Mouse (Mus musculus): ENCODE data around the gene Ifnar2. TPM values are rescaled to one million over a fixed set of nuclear protein-coding genes. Genes with fewer than 3 reads are reported as not detected.
A peak's percentile ranks its signal among the peaks of the same experiment; 100 is the strongest.

The Ifnar2 gene
- 51.2 and 56.5 TPM in 2 replicates for polyA plus RNA-seq (2015; fragmentation: Nextera tagmentation; extraction: Ambion mirVana)

DNA sequence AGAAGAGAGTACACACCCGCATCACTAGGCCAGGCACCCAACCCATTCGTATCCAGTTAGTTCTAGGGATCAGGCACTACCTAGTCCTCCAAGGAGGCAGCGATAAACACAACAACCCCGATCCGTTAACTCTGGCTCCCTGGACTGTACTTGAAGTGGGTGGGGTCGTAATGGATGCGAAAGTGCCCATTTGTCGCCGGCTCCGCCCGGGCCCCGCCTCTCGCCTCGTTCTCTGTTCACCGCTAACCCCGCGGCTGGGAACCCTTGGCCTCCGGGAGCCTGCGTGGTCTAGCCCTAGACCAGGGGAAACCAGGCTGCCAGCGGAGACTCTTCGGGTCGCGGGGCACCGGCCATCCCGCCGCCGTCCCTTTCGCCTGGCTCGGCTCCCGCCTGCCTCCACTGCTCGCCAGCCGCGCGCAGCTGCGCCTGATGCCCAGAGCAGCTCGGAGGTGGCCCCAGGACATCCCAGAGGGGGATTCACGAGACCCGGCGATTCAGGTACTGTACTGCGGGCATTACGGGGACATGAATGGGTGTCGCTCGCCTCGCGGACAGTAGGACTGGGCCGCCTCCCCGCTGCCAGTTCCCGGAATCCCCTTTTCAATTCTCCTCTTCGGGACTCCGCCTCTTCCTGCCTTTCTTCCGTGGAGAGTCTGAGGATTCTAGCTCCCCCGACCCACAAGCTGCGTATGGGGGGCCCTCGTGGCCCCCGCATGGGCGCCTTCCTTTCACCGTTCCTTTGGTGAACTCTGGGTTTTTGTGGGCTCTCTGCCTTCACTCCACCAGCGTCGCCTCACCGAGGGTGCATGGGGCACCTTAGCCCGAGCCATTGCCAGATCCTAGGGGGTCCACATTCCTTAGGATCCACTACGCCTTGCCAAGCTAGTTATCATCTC is at the start of gene Ifnar2:
Gene Ifnar2, plus strand, starts transcription at position 207 of the 896 bp plus-strand sequence.
- Histone ChIP-seq H3K4me2 (peak within 1 kb of the TSS; percentile 79), H3K9me3 (peaks cover 4% of the 10 kb centered on the region; the same call in 1 of the 2 replicates), H3K4me3 (peak within 1 kb of the TSS; percentile 89), H3K36me3 (peaks cover 13% of the 10 kb centered on the region), H3K9ac (peak within 1 kb of the TSS; percentile 95), H3K27ac (replicated peaks) (peak within 1 kb of the TSS; percentile 98), H3K27me3 (replicated peaks) (no peaks in the 10 kb centered on the region), H3K4me1 (peaks cover 31% of the 10 kb centered on the region)
- WGBS: under 1% methylated on average over 62 of the region's 62 CpGs
- peak; percentile 82 for ATAC-seq (ENCODE audit: extremely low read depth, insufficient number of reproducible peaks, low FRiP score, low TSS enrichment)

DNA sequence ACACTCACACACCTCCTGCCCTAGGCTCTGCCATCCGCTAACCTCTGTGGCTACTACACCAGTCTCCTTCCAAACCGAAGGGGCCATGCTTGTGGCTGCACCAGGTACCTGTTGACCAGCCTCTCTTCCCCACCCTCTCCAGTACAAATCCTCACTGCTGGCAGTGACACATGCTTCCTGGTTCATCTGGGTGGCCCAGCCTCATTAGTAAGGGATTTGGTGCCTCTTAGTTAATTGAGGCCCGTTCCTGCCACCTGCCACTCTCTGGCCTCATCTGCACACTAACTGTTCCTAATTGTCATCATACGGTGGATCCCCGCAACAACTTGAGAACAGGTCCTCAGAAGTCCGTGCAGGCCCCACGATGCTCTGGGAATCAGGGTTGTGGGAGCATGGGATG is 45.0 kb upstream of the Ifnar2 start:
- no peak overlapping the region for H3K9ac ChIP-seq

DNA sequence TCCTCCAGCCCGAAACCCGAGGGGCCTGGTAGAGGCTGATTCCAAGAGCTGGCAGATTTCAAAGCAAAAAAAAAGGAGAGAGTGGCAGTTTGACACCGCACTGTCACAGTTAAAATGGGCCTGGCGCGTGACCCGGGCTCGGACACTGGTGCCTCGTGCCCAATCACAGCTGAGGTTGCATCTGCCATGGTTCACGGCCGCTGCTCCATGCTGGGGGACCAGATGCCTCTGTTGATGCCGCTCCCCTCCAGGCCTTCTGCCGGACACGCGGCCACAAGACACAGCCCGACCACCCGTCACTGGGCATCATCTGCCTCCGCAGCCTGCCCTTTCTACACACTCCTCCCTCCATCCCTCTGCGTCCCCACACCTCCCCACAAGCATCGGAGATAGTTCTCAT is 43.7 kb upstream of the Ifnar2 start:
- 75% methylated on average over 19 of the region's 19 CpGs for WGBS

More for the DNA sequence above, 45.0 kb upstream of the Ifnar2 start:
- ATAC-seq (ENCODE audit: extremely low read depth, insufficient number of reproducible peaks, low FRiP score, low TSS enrichment): no peak
- H3K9me3 ChIP-seq: no peaks in the 10 kb centered on the region
- WGBS: 77% methylated on average over 7 of the region's 7 CpGs
- H3K27ac ChIP-seq (replicated peaks): no peak overlapping the region
- peaks cover 45% of the 10 kb centered on the region for H3K27me3 ChIP-seq (replicated peaks)
- H3K4me2 ChIP-seq: no peak overlapping the region
- H3K36me3 ChIP-seq: no peaks in the 10 kb centered on the region
- H3K4me3 ChIP-seq: no peak overlapping the region
- H3K4me1 ChIP-seq: no peaks in the 10 kb centered on the region

DNA sequence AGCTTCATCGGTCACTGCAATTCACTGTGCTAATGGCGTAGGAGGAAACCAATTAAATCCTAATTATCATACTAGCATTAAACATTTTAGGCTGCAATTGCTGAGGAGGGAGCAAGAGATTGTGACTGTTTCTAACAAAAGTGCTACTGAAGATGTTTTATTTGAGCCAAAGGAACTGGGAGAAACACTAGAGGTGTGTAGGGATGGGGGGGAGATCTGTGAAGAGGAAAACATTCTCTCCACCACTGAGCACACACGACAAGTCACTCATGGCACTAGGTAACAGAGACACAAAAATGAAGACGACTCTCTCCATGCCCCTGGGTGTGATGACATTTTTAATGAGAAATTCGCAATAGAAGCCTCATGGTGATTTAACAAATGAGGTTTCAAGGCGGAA is 42.1 kb upstream of the Ifnar2 start:
- ATAC-seq (ENCODE audit: extremely low read depth, insufficient number of reproducible peaks, low FRiP score, low TSS enrichment): no peak
- WGBS: 70% methylated on average over 6 of the region's 6 CpGs
- no peak overlapping the region for H3K9ac ChIP-seq
- H3K27me3 ChIP-seq (replicated peaks): peaks cover 61% of the 10 kb centered on the region
- H3K9me3 ChIP-seq: no peaks in the 10 kb centered on the region
- no peaks in the 10 kb centered on the region for H3K4me1 ChIP-seq
- no peak overlapping the region for H3K27ac ChIP-seq (replicated peaks)
- no peak overlapping the region for H3K4me3 ChIP-seq
- no peaks in the 10 kb centered on the region for H3K36me3 ChIP-seq
- H3K4me2 ChIP-seq: no peak overlapping the region

More for the DNA sequence above, 43.7 kb upstream of the Ifnar2 start:
- ATAC-seq (ENCODE audit: extremely low read depth, insufficient number of reproducible peaks, low FRiP score, low TSS enrichment): no peak
- Histone ChIP-seq H3K27me3 (replicated peaks) (peaks cover 49% of the 10 kb centered on the region), H3K4me1 (no peaks in the 10 kb centered on the region), H3K4me2 (no peak overlapping the region), H3K36me3 (no peaks in the 10 kb centered on the region), H3K9ac (no peak overlapping the region), H3K27ac (replicated peaks) (no peak overlapping the region), H3K9me3 (no peaks in the 10 kb centered on the region), H3K4me3 (no peak overlapping the region)

DNA sequence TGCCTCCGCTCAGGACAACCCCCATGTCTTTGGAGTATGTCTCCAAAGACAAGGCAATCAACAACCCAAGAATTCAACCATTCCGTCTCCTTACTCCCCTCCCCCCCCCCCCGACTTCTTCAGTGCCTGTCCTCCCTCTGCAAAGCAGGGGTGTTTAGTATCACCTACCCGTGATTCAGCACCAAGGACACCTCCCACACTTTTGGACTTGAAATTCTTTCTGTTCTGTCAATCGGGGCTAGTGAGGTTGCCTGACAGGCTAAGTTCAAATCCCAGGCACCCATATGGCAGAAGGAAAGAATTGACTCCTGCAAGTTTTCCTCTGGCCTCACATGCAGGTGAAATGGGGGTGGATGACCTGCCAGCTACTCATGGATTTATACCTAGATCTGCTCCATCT is 41.4 kb upstream of the Ifnar2 start:
- Histone ChIP-seq H3K27ac (replicated peaks) (no peak overlapping the region), H3K4me1 (no peaks in the 10 kb centered on the region), H3K9ac (no peak overlapping the region), H3K36me3 (no peaks in the 10 kb centered on the region), H3K27me3 (replicated peaks) (peaks cover 62% of the 10 kb centered on the region), H3K4me2 (no peak overlapping the region), H3K9me3 (no peaks in the 10 kb centered on the region), H3K4me3 (no peak overlapping the region)
- WGBS: 25% methylated on average over 5 of the region's 5 CpGs
- no peak for ATAC-seq (ENCODE audit: extremely low read depth, insufficient number of reproducible peaks, low FRiP score, low TSS enrichment)

DNA sequence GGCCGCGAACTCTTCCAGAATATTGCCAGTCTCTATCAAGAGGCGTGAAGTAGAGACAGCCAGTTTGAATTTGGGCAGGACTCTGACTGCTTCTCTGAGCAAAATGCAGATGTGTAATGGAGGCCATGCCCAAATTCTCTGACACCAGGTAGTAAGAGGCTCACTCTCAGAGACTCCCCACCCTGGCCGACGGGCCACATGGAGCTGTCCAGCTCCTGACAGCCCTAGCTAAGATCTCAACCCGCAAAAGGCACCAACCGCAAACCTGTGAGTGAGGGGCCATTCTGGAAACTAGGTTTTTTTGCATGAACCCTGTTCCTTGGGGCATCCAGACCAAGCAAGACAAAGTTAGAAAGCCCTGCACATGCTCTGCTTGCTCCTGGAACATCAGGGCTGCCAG is 39.7 kb upstream of the Ifnar2 start:
- Histone ChIP-seq H3K9ac (no peak overlapping the region), H3K27ac (replicated peaks) (no peak overlapping the region), H3K9me3 (no peaks in the 10 kb centered on the region), H3K4me1 (no peaks in the 10 kb centered on the region), H3K27me3 (replicated peaks) (peaks cover 47% of the 10 kb centered on the region), H3K4me3 (no peak overlapping the region), H3K36me3 (no peaks in the 10 kb centered on the region), H3K4me2 (no peak overlapping the region)
- no peak for ATAC-seq (ENCODE audit: extremely low read depth, insufficient number of reproducible peaks, low FRiP score, low TSS enrichment)
- 40% methylated on average over 7 of the region's 7 CpGs for WGBS

DNA sequence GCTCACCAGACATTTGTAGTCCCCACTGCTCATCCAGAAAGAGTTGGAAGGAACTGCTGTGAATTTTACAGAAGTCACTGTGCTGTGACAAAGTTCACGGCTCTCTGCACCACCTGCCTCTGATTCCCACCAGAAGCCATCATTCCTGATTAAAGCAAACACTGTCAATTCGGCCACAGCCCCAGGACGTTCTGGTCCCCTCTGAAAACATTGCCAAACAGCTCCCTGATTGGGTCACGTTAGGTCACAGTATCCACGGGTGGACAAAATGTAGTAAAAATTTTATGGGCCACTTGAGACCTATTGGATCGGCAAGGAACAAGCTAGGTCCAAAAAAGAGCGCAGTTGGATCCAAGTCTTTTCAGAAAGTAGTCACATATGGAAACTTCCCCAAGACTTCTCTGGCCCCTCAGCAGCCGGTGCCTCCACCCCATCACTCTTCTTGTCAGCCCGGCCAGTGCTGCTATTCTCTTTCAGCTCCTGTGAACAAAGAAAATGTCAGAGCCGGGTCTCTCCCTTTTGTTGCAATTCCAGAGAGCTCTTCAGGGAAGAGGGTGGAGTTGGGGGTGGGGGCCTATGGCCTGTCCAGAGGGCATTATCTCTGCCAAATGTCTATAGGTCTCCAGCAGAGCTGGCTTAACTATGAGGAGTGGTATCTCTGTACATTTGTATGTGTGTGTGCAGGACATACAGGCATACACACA is 38.2 kb upstream of the Ifnar2 start:
- Histone ChIP-seq H3K9me3 (no peaks in the 10 kb centered on the region), H3K4me2 (no peak overlapping the region), H3K36me3 (no peaks in the 10 kb centered on the region), H3K9ac (no peak overlapping the region), H3K4me3 (no peak overlapping the region), H3K27me3 (replicated peaks) (peaks cover 38% of the 10 kb centered on the region), H3K27ac (replicated peaks) (no peak overlapping the region), H3K4me1 (no peaks in the 10 kb centered on the region)
- no peak for ATAC-seq (ENCODE audit: extremely low read depth, insufficient number of reproducible peaks, low FRiP score, low TSS enrichment)
- whole genome bisulfite sequencing: 48% methylated on average over 10 of the region's 10 CpGs

DNA sequence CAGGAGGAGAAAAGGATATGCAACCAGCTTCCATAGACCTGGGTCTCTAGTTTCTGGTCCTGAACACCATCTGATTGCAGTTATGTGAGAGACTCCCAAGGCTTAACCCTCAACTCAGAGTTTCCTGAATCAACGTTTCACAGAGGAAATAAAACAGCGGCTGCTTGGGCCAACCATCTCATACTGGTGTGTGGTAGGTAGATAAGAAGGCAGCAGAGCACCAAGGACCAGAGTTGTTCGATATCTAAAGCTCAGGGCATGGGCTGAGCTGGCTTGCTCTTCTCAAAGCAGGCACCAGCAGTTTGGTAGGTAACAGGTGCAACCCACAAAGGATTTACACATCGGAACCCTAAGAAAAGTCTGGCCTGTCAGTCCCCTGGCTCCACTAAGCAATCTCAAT is 35.8 kb upstream of the Ifnar2 start:
- ATAC-seq (ENCODE audit: extremely low read depth, insufficient number of reproducible peaks, low FRiP score, low TSS enrichment): no peak
- no peaks in the 10 kb centered on the region for H3K9me3 ChIP-seq
- 61% methylated on average over 4 of the region's 4 CpGs for WGBS
- no peak overlapping the region for H3K9ac ChIP-seq
- H3K4me1 ChIP-seq: no peaks in the 10 kb centered on the region
- no peak overlapping the region for H3K27ac ChIP-seq (replicated peaks)
- no peaks in the 10 kb centered on the region for H3K36me3 ChIP-seq
- no peak overlapping the region for H3K4me2 ChIP-seq
- H3K4me3 ChIP-seq: no peak overlapping the region
- H3K27me3 ChIP-seq (replicated peaks): peaks cover 32% of the 10 kb centered on the region

DNA sequence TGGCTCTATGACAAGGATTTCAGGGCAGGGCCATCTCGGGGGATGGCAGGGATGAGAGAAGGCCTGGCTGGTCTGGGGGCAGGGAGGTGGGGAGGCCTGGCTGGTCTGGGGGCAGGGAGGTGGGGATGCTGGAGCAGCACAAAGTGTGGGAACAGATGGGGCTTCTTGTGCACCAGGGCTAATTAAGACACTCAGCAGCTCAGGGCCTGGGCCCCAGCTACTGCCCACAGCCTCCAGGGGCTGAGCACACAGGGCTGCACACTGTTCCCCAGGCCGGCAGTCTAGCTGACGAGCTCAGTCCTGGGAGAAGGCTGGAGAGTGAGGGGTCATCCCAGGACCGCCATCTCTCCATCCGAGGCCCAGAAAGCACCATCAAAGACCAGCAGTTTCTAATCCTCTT is 35.1 kb upstream of the Ifnar2 start:
- ATAC-seq (ENCODE audit: extremely low read depth, insufficient number of reproducible peaks, low FRiP score, low TSS enrichment): 0 out of 2 replicates have a peak, but pooled peaks have one; percentile 46
- Histone ChIP-seq H3K4me3 (no peak overlapping the region), H3K27me3 (replicated peaks) (peaks cover 32% of the 10 kb centered on the region), H3K9ac (no peak overlapping the region), H3K4me1 (no peaks in the 10 kb centered on the region), H3K27ac (replicated peaks) (no peak overlapping the region), H3K36me3 (no peaks in the 10 kb centered on the region), H3K9me3 (no peaks in the 10 kb centered on the region), H3K4me2 (no peak overlapping the region)
- WGBS: 65% methylated on average over 5 of the region's 5 CpGs

DNA sequence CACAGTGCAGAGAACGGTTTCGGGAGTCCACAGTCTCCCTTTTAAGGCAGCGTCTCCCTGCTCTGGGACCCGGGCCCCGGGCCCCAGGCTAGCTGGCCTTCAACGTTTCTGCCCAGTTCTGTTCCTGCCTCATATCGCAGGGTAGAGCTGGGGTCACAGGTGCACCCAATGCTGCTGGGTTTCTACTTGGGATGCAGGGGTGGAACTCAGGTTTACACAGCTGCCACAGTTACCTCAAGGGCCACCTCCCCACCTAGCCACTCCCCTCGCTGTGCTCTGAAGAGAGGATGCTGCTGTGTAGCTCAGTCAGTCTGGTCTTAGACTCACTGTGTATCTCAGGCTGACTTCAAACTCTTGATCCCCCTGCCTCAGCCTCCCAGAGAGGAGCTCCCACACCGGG is 26.1 kb upstream of the Ifnar2 start:
- no peaks in the 10 kb centered on the region for H3K9me3 ChIP-seq
- 67% methylated on average over 9 of the region's 9 CpGs for WGBS
- H3K27me3 ChIP-seq (replicated peaks): peaks cover 28% of the 10 kb centered on the region
- ATAC-seq (ENCODE audit: extremely low read depth, insufficient number of reproducible peaks, low FRiP score, low TSS enrichment): no peak
- no peaks in the 10 kb centered on the region for H3K36me3 ChIP-seq
- H3K4me2 ChIP-seq: no peak overlapping the region
- H3K9ac ChIP-seq: no peak overlapping the region
- H3K4me3 ChIP-seq: no peak overlapping the region
- H3K4me1 ChIP-seq: no peaks in the 10 kb centered on the region
- no peak overlapping the region for H3K27ac ChIP-seq (replicated peaks)

DNA sequence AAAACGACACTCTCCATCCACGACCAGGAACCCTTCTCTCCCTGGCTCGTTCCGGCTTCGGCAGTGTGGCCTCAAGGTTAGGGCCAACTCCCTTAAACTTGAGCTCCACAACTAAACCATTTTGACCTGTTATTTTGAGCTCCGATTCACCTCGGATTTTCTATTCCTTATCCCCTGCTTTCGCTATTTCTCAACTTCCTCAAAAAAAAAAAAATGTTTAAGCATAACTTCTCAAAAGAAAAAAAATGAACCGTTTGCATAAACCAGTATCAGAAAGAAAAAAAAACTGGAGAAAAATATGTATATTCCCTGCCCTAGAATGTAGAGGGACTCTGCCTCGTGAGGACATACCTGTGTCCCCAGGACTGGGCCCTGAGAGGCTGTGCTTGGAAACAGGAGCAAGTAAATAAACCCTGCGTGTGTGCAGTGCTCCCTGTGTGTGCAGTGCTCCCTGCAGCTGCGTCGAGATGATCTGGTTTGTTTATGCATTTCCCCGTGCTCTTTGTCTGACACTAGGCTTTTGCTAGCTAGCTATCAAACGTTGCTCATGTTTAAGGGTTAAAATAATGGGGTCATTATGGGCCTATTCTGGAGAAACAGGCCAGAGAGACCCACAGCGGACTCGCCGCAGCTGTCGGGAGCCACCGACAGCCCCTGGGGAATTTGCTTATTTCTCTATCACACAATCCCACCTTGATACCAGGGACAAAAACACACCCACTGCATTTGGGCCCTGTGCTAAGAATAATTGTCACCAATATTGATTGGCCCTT is 24.9 kb upstream of the Ifnar2 start:
- no peaks in the 10 kb centered on the region for H3K36me3 ChIP-seq
- H3K4me2 ChIP-seq: no peak overlapping the region
- 64% methylated on average over 20 of the region's 20 CpGs for WGBS
- no peaks in the 10 kb centered on the region for H3K4me1 ChIP-seq
- no peak overlapping the region for H3K9ac ChIP-seq
- H3K4me3 ChIP-seq: no peak overlapping the region
- H3K27me3 ChIP-seq (replicated peaks): peaks cover 36% of the 10 kb centered on the region
- H3K9me3 ChIP-seq: no peaks in the 10 kb centered on the region
- no peak for ATAC-seq (ENCODE audit: extremely low read depth, insufficient number of reproducible peaks, low FRiP score, low TSS enrichment)
- no peak overlapping the region for H3K27ac ChIP-seq (replicated peaks)
